Mouse (Mus musculus): Measurements from ENCODE around the gene Atp6v1g1.

Gene Atp6v1g1

GRCm38 (mm10) chr4:63544494-63545230 is at the start of gene Atp6v1g1:
Atp6v1g1 (plus strand) TSS chr4:63544772.
- peak; percentile 92 for DNase-seq (ENCODE audit: low spot score)

- DNase-seq (ENCODE audit: low spot score), result peak; percentile 57
Measured at GRCm38 (mm10) chr4:63494967-63495914, 49.3 kb upstream of the Atp6v1g1 start.

GRCm38 (mm10) chr4:63495915-63496278 is 48.7 kb upstream of the Atp6v1g1 start, which contains the start of gene Whrn:
Whrn (minus strand) TSS chr4:63495991.
- peak; percentile 76 for DNase-seq (ENCODE audit: low spot score)

GRCm38 (mm10) chr4:63496312-63496711 is 48.3 kb upstream of the Atp6v1g1 start:
- DNase-seq (ENCODE audit: low spot score), result no peak

- DNase-seq (ENCODE audit: low spot score), result no peak
Measured at GRCm38 (mm10) chr4:63498346-63498745, 46.2 kb upstream of the Atp6v1g1 start.

- DNase-seq (ENCODE audit: low spot score), result no peak
Measured at GRCm38 (mm10) chr4:63501050-63501449, 43.5 kb upstream of the Atp6v1g1 start.

GRCm38 (mm10) chr4:63503949-63504348 is 40.6 kb upstream of the Atp6v1g1 start:
- DNase-seq (ENCODE audit: low spot score), result no peak

- no peak for DNase-seq (ENCODE audit: low spot score)
Measured at GRCm38 (mm10) chr4:63507478-63507877, 37.1 kb upstream of the Atp6v1g1 start.

- peak; percentile 79 for DNase-seq (ENCODE audit: low spot score)
Measured at GRCm38 (mm10) chr4:63508232-63508631, 36.3 kb upstream of the Atp6v1g1 start.

- DNase-seq (ENCODE audit: low spot score), result no peak
Measured at GRCm38 (mm10) chr4:63512921-63513320, 31.7 kb upstream of the Atp6v1g1 start.

- no peak for DNase-seq (ENCODE audit: low spot score)
Measured at GRCm38 (mm10) chr4:63514454-63514984, 30.1 kb upstream of the Atp6v1g1 start.

- no peak for DNase-seq (ENCODE audit: low spot score)
Measured at GRCm38 (mm10) chr4:63515021-63515420, 29.6 kb upstream of the Atp6v1g1 start.

- DNase-seq (ENCODE audit: low spot score), result no peak
Measured at GRCm38 (mm10) chr4:63521813-63522419, 22.7 kb upstream of the Atp6v1g1 start.

GRCm38 (mm10) chr4:63525514-63525913 is 19.1 kb upstream of the Atp6v1g1 start:
- no peak for DNase-seq (ENCODE audit: low spot score)

- no peak for DNase-seq (ENCODE audit: low spot score)
Measured at GRCm38 (mm10) chr4:63528946-63529345, 15.6 kb upstream of the Atp6v1g1 start.

- no peak for DNase-seq (ENCODE audit: low spot score)
Measured at GRCm38 (mm10) chr4:63530409-63530808, 14.2 kb upstream of the Atp6v1g1 start.

- DNase-seq (ENCODE audit: low spot score), result no peak
Measured at GRCm38 (mm10) chr4:63537602-63538001, 7.0 kb upstream of the Atp6v1g1 start.

GRCm38 (mm10) chr4:63542209-63542608 is 2.4 kb upstream of the Atp6v1g1 start:
- DNase-seq (ENCODE audit: low spot score), result no peak

GRCm38 (mm10) chr4:63543746-63544493 is 652 bp upstream of the Atp6v1g1 start:
- DNase-seq (ENCODE audit: low spot score), result no peak

- DNase-seq (ENCODE audit: low spot score), result no peak
Measured at GRCm38 (mm10) chr4:63545231-63545958, 823 bp downstream of the Atp6v1g1 start.

All from T-cell, adult 2 months (primary cell).